Mouse (Mus musculus): ENCODE measurements at regions not wholly inside any gene's neighbourhood (a gene's known extent, or its start where the extent isn't known, plus 50 kb on each side); places are given as distances from the start of the nearest gene placed in this dataset.

- no peak for TF ChIP-seq ZC3H11A (IDR thresholded peaks at IDR 0.05; ENCODE audit: borderline replicate concordance, low read depth, low read length)
- TF ChIP-seq HCFC1 (IDR thresholded peaks at IDR 0.05; ENCODE audit: borderline replicate concordance, insufficient read depth, low read length) = no peak
- no peak for TF ChIP-seq ZNF384 (IDR thresholded peaks at IDR 0.05; ENCODE audit: low read depth, low read length)
- TF ChIP-seq MAFK (IDR thresholded peaks at IDR 0.05; ENCODE audit: insufficient read depth, low read depth, low read length) = no peak
These were observed 406.6 kb upstream of the Cldn34d start for GRCm38 (mm10) chrX:77009336-77009735.
